Mouse (Mus musculus) adrenal gland, postnatal 10 days (tissue): ENCODE results near the gene St7. TPM values are rescaled to one million over a fixed set of nuclear protein-coding genes. Genes with fewer than 3 reads are reported as not detected.
"Not testable (repeated sequence)": the region's sequence is repeated elsewhere in the genome, so short reads cannot be mapped to it uniquely, and the experiment has no call there.

Source experiments
- DNase-seq: peaks from one replicate; pipeline ENCODE4 v3.0.0; 2021; ENCODE audit warnings: mixed read lengths
- long read RNA-seq, 2 experiments: library from polyadenylated mRNA; stranded (forward); transcript quantifications; one replicate each; pipeline ENCODE4 v2.0.0; 2021
- total RNA-seq, 2 experiments: library from RNA; stranded (reverse); gene quantifications; 2 replicates each; pipeline ENCODE4 v1.2.3; 2021

The St7 gene
- 10 to 100 TPM; 18.2 to 21.6 TPM for total RNA-seq
- long read RNA-seq, experiment 1, transcript St7-202 (15 exons, 2,046 nt) = major isoform, 22 of 34 reads
- long read RNA-seq, experiment 1, partial matches to known transcripts = 3 of 34 reads
- long read RNA-seq, experiment 1, other reads (novel, unspliced or antisense) = 7 of 34 reads
- long read RNA-seq, experiment 2, transcript St7-202 (15 exons, 2,046 nt) = major isoform, 13 of 19 reads
- long read RNA-seq, experiment 2, partial matches to known transcripts = 0 of 19 reads
- long read RNA-seq, experiment 2, other reads (novel, unspliced or antisense) = 4 of 19 reads

DNA sequence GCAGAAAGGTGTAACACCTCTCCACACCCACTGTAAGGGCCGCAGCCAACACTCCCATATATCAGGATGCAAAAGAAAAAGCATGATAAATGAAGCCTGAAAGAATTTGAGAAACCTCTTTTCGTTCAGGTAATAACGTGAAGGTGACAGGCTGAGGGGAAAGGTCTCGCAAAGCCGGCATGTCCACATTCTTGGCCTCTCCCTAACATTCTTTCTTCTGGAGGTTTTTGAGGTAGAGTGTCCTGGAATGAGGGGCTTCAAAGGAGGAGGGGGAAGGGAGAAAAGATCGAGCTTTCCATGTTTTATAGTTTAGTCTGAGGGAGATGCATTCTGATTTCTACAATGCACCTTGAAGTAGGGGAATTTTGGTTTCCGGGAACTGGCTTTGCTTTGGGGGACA, at the start of gene St7:
Gene St7 (plus strand): TSS at position 287 of the 400 bp plus-strand sequence.
- DNase-seq = no peak

DNA sequence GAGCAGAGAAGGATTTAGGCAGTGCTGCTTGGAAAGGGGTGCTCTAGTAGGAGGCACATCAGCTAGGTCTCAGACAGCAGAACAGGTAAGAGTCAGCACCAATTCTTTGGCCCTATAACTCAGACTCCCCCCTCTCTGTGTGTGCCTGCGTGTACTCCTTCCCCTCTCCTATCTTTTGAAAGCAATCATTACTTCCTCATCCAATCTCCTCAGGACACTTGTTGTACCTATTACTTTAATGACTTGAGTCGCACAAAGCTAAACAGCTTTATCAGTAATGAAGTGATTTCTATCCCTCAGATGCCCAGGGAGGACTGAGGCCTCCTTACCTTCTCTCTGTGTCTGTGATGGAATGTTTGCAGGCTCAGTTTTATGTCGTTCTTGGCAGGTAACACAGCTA, 46.6 kb upstream of the St7 start:
- DNase-seq = no peak

- no peak for DNase-seq
Observed at GRCm38 (mm10) chr6:17652132-17652531, 40.6 kb upstream of the St7 start.

GRCm38 (mm10) chr6:17655080-17655479, 37.7 kb upstream of the St7 start:
- no peak for DNase-seq

GRCm38 (mm10) chr6:17657308-17657707, 35.4 kb upstream of the St7 start:
- DNase-seq = no peak

DNA sequence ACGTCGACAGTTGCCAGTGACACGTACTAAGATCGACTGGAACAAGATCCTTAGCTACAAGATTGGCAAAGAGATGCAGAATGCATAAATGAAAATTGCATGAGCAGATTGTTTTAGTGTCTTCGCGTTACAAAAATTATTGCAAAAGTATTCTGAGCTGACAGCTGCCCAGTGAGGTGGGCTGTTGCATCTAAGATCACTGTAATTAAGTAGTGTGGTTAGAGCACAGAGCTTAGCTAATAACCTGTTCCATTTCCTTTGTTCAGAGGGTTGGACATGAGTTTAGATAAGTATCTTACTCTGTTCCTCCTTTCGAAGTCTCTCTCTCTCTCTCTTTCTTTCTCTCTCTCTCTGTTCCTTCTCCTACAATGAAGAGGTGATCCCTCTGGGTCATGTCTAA, 27.4 kb upstream of the St7 start:
- no peak for DNase-seq

GRCm38 (mm10) chr6:17666024-17666423, 26.7 kb upstream of the St7 start:
- DNase-seq = no peak

DNA sequence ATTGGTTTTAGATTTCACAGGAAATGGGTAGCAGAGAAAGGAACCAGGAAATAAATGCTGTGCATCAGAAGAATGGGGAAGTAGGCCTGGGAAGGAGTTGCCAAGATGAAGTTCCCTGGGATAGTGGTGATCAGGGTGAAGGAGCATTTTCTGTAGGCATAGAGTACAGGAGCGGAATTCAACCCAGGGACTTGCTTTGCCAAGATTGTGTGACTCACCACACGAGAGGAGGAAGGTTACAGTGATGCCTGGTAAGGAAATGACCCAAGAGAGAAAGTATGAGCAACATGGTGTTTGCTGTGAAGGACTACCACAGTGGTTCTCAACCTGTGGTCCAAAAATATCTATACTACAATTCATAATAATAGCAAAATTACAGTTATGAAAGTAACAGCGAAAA, 24.9 kb upstream of the St7 start:
- DNase-seq = no peak

GRCm38 (mm10) chr6:17668334-17668733, 24.4 kb upstream of the St7 start:
- no peak for DNase-seq

DNA sequence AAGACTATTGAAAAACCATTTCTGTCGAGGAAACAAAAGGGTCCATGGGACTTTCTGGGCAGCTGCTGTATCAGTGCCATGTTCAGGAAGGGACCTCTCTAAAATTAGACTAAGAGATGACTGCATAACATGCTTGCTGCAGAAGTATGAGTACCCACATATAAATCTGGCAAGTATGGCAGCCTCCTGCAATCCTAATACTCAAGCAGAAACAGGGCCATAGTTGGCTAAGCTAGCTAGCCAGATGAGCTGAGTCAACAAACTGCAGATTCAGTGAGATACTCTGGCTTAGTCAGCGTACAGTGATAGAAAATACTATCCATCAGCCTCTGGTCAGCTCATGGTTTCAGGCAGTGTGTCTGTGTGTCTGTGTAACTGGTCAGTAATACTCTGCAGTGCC, 22.9 kb upstream of the St7 start:
- no peak for DNase-seq

- peak; percentile 77 for DNase-seq
Observed at GRCm38 (mm10) chr6:17675019-17675756, 17.5 kb upstream of the St7 start.

- DNase-seq = no peak
Observed at GRCm38 (mm10) chr6:17677008-17677407, 15.7 kb upstream of the St7 start.

DNA sequence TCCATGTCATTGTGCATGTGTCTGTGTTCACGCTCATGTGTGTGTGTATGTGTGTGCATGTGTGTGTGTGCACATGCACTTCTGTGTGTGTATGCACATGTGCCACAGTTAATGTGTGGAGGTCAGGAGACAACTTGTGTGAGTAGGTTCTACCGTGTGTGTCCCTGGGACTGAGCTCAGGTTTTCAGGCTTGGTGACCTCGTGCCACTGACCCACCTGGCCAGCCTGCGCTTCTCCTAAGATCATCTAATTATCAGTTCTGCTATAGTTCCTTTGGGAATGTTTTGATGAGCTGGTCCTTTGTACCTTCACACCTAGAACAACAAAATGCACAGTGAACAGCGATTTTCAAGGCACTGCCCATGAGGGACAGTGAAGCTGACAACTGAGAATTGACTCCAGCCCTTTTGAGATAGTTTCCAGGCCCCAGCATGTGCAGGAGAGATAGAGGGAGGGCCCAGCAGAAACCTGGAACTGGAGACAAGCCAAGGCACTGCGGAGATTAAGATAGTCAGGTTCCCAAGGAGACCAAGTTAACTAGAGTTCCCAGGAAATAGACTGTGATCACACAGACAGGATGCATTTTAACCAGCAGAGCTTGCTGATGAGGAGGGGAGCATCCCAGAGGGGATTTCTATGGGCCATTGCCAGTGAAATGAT, 12.3 kb upstream of the St7 start:
- DNase-seq = no peak

- no peak for DNase-seq
Observed at GRCm38 (mm10) chr6:17681810-17682209, 10.9 kb upstream of the St7 start.

DNA sequence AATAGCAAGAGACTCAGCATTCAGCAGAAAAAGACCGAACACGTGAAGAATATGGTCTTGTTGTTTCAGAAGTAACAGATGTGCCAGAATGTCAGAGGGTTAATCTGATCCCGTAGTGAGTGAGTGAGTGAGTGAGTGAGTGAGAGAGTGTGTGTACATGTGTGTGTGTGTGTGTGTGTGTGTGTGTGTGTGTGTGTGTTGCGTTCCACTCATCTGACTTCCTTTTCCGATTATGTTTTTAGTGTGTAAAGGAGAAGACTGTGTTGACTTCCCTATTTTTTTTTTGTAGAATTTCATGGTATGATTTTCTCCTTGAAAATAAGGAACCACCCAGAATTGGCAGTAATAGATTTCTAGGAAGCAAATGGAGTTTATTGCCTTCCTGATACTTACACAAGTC, 4.1 kb upstream of the St7 start:
- DNase-seq = no peak

- DNase-seq = peak; percentile 83
Observed at GRCm38 (mm10) chr6:17693726-17694549, 1.2 kb downstream of the St7 start.

GRCm38 (mm10) chr6:17694550-17694951, 1.8 kb downstream of the St7 start:
- DNase-seq = peak; percentile 85

DNA sequence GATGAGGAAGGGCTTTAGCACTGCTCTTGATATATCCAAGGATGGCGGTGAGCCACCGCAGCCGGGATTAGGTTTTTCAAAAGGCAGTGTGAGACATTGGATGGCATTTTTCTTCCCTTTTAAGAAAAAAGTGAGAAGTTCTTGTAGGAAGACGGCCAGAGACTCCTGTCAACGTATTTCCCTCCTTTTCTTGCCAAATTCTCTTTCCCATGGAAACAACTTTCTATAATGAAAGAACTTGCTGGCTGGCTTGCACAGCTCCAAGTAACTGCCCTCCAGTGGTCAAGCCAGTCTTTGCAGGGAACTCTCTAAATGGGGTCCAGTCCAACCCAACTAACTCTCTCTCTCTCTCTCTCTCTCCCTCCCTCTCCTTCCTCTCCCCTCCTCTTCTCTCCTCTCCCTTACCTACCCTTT, 3.6 kb downstream of the St7 start:
- DNase-seq = peak; percentile 71

- no peak for DNase-seq
Observed at GRCm38 (mm10) chr6:17700936-17701612, 8.3 kb downstream of the St7 start.

GRCm38 (mm10) chr6:17704038-17704437, 11.3 kb downstream of the St7 start:
- DNase-seq = not testable (repeated sequence)

DNA sequence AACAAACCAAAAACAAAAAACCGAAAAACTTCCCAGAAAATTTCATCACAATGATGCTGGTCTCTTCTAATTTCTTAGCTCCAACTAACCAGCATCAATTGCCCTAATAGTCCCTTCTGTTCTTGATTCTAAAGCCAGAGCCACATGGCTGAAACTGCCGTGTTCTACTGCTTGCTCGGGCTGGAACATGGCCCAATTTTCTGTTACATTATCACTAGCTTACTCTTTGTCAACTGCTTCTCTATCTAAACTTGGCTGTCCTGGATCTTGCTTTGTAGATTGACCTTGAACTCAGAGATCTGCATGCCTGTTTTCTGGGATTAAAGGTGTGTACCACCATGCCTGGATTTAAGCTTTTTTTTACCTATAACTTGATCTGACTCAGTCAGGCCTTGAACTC, 13.2 kb downstream of the St7 start:
- no peak for DNase-seq

DNA sequence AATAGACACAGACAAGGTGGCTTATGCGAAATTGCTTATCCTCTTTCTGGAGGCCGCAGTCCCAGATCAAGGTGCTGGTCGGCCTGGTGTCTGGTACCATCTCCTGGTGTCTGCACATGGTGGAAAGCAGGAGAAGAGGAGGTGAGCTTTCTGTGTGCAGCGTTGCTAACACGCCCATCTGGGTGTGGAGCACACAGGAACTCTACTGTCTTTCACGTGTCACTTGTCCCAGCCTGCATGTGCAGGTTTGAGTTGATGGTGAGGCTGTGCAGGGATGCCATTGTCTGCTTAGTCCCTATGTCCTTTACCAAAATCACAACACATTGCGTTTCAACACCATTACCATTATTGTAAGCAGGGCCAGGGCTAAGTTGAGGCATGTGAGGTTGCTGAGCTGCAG, 26.2 kb downstream of the St7 start:
- DNase-seq = no peak
